Mouse (Mus musculus): ENCODE data around the gene Rmnd5a.

DNA sequence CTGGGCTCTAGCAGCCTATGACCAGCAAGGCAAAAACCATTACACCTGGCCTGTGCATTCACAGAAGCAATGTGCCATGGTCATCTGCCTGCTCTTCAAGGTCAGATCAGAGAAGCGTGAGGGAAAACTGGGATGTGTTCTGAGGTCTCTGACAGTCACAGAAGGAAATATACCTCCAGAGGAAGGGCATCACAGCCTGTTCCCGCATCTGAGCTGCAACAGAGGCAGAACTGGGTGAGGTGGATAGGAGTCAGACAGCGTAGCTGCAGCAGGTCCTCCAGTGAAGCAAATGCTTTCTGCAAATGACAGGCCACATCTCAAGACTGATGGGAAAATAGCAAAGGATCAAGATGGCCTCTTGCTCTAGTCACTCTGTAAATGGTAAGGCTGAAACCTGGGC, 101.5 kb downstream of the Rmnd5a start:
- no peak for TF ChIP-seq CTCF (IDR thresholded peaks at IDR 0.05; ENCODE audit: borderline replicate concordance, extremely low read depth, insufficient read depth, insufficient read length)
- no peak for TF ChIP-seq POLR2A (IDR thresholded peaks at IDR 0.05; ENCODE audit: borderline replicate concordance, extremely low read depth, insufficient read depth, insufficient read length, poor library complexity, severe bottlenecking)
